Mouse (Mus musculus): ENCODE data around the gene Asf1a. TPM values are rescaled to one million over a fixed set of nuclear protein-coding genes. Genes with fewer than 3 reads are reported as not detected.

Asf1a gene
- polyA plus RNA-seq, 1 experiment from 2014 or later: 148 TPM

Other genes starting within 250 kb of the Asf1a start
- 5.6 and 5.9 TPM in 2 replicates for gene Cep85l, start 216.8 kb upstream of the Asf1a start, polyA plus RNA-seq (2015; fragmentation: Nextera tagmentation; extraction: Ambion mirVana)
- 13.5 and 14.5 TPM in 2 replicates for gene Mcm9, start 33.7 kb downstream of the Asf1a start, polyA plus RNA-seq (2015; fragmentation: Nextera tagmentation; extraction: Ambion mirVana)
- gene Fam184a, start 154.4 kb downstream of the Asf1a start, polyA plus RNA-seq (2015; fragmentation: Nextera tagmentation; extraction: Ambion mirVana): 4.7 and 5.1 TPM in 2 replicates